Mouse (Mus musculus) neutrophil, adult 5-6 weeks (primary cell): ENCODE data around the gene Phf12. TPM values are rescaled to one million over a fixed set of nuclear protein-coding genes. Genes with fewer than 3 reads are reported as not detected.

ENCODE experiments used
- ATAC-seq: fragments of 151-379, 151-347 bp; 2 replicates; pipeline ENCODE4 v1.8.0; 2017; ENCODE audit warnings: mild to moderate bottlenecking, moderate TSS enrichment; ENCODE audit not compliant: insufficient number of reproducible peaks, poor library complexity, low FRiP score, severe bottlenecking; ENCODE audit errors: extremely low read depth
- total RNA-seq: library from RNA; stranded (forward); fragments of 200-1000 nt; gene quantifications from 2 replicates; pipeline ENCODE4 v1.2.3, GENCODE M21; 2017

Phf12 gene
- total RNA-seq, 1 experiment from 2014 or later: 113 TPM

GRCm38 (mm10) chr11:77966037-77966391 lies 16.5 kb upstream of the Phf12 start:
- no peak for ATAC-seq

- ATAC-seq: no peak
Measured at GRCm38 (mm10) chr11:77967114-77967513, 15.4 kb upstream of the Phf12 start.

GRCm38 (mm10) chr11:77968786-77969185 lies 13.8 kb upstream of the Phf12 start:
- no peak for ATAC-seq

- ATAC-seq: no peak
Measured at GRCm38 (mm10) chr11:77970718-77971117, 11.8 kb upstream of the Phf12 start.

GRCm38 (mm10) chr11:77973520-77973919 lies 9.0 kb upstream of the Phf12 start:
- ATAC-seq: no peak

GRCm38 (mm10) chr11:77974325-77974724 lies 8.2 kb upstream of the Phf12 start:
- no peak for ATAC-seq

- no peak for ATAC-seq
Measured at GRCm38 (mm10) chr11:77975873-77976272, 6.7 kb upstream of the Phf12 start.

GRCm38 (mm10) chr11:77978161-77978560 lies 4.4 kb upstream of the Phf12 start:
- no peak for ATAC-seq

GRCm38 (mm10) chr11:77979221-77979809 lies 3.2 kb upstream of the Phf12 start:
- ATAC-seq: no peak

- no peak for ATAC-seq
Measured at GRCm38 (mm10) chr11:77980281-77981204, 2.0 kb upstream of the Phf12 start.

- peak; percentile 81 for ATAC-seq
Measured at GRCm38 (mm10) chr11:77981609-77982440, 729 bp upstream of the Phf12 start.

- ATAC-seq: no peak
Measured at GRCm38 (mm10) chr11:77983191-77983936, 810 bp downstream of the Phf12 start.

- ATAC-seq: no peak
Measured at GRCm38 (mm10) chr11:77983937-77984835, 1.6 kb downstream of the Phf12 start.

- ATAC-seq: no peak
Measured at GRCm38 (mm10) chr11:77984836-77985231, 2.3 kb downstream of the Phf12 start.

GRCm38 (mm10) chr11:77985541-77986065 lies 3.0 kb downstream of the Phf12 start:
- ATAC-seq: no peak

- ATAC-seq: no peak
Measured at GRCm38 (mm10) chr11:77989071-77989690, 6.6 kb downstream of the Phf12 start.

- ATAC-seq: no peak
Measured at GRCm38 (mm10) chr11:77995556-77995955, 13.0 kb downstream of the Phf12 start.
